Mouse (Mus musculus): ENCODE measurements around the gene Hist1h3c.
"Not testable (repeated sequence)": the region's sequence is repeated elsewhere in the genome, so short reads cannot be mapped to it uniquely, and the experiment has no call there.

Gene Hist1h3c

GRCm38 (mm10) chr13:23745381-23746161 lies at the start of gene Hist1h3c:
TSS of gene Hist1h3c (minus strand) at chr13:23745602.
- peak; percentile 93 for DNase-seq

- DNase-seq = peak; percentile 82
Measured at GRCm38 (mm10) chr13:23792520-23792919, 47.1 kb upstream of the Hist1h3c start.

GRCm38 (mm10) chr13:23779025-23779424 lies 33.6 kb upstream of the Hist1h3c start:
- no peak for DNase-seq

- no peak for DNase-seq
Measured at GRCm38 (mm10) chr13:23778339-23778738, 32.9 kb upstream of the Hist1h3c start.

- peak; percentile 85 for DNase-seq
Measured at GRCm38 (mm10) chr13:23772561-23773313, 27.3 kb upstream of the Hist1h3c start.

GRCm38 (mm10) chr13:23769613-23770012 lies 24.2 kb upstream of the Hist1h3c start, which contains the start of gene Trim38:
TSS of gene Trim38 (plus strand) at chr13:23769913.
- DNase-seq = not testable (repeated sequence)

GRCm38 (mm10) chr13:23768834-23769397 lies 23.5 kb upstream of the Hist1h3c start:
- no peak for DNase-seq

GRCm38 (mm10) chr13:23766772-23767171 lies 21.4 kb upstream of the Hist1h3c start:
- DNase-seq = no peak

- DNase-seq = no peak
Measured at GRCm38 (mm10) chr13:23765172-23765513, 19.7 kb upstream of the Hist1h3c start.

- peak; percentile 37 for DNase-seq
Measured at GRCm38 (mm10) chr13:23764324-23765171, 19.1 kb upstream of the Hist1h3c start.

- DNase-seq = peak; percentile 96
Measured at GRCm38 (mm10) chr13:23763586-23764323, 18.4 kb upstream of the Hist1h3c start, which contains the start of gene Hist1h1a. TSS of gene Hist1h1a (plus strand) at chr13:23763666.

GRCm38 (mm10) chr13:23763242-23763585 lies 17.8 kb upstream of the Hist1h3c start:
- DNase-seq = no peak

GRCm38 (mm10) chr13:23761871-23762821 lies 16.7 kb upstream of the Hist1h3c start, which contains the start of gene Hist1h3a:
TSS of gene Hist1h3a (minus strand) at chr13:23762386.
- DNase-seq = peak; percentile 87

- DNase-seq = peak; percentile 98
Measured at GRCm38 (mm10) chr13:23760972-23761864, 15.8 kb upstream of the Hist1h3c start, which contains the start of gene Hist1h4a. TSS of gene Hist1h4a (minus strand) at chr13:23761230.

- DNase-seq = peak; percentile 74
Measured at GRCm38 (mm10) chr13:23760240-23760971, 15.0 kb upstream of the Hist1h3c start.

- DNase-seq = no peak
Measured at GRCm38 (mm10) chr13:23759916-23760239, 14.5 kb upstream of the Hist1h3c start.

- no peak for DNase-seq
Measured at GRCm38 (mm10) chr13:23759251-23759771, 13.9 kb upstream of the Hist1h3c start.

- no peak for DNase-seq
Measured at GRCm38 (mm10) chr13:23757921-23758320, 12.5 kb upstream of the Hist1h3c start.
